ENCODE assay signal across 23 mouse cellular contexts in genomic region chr1:60880116-60880867, GRCm38 (mm10). TPM values are rescaled to one million over a fixed set of nuclear protein-coding genes. Genes with fewer than 3 reads are reported as not detected.
DNase-seq lines count a peak whose midpoint lies in the region; ATAC-seq and TF ChIP-seq lines count a peak whose summit lies in the region.
"Had no signal": no experiment of that assay in that cellular context is flagged by ENCODE, and none has a peak within 500 bp of the region (broad histone marks: within the 10 kb centered on the region; RNA-seq: fewer than 3 reads in every experiment).

No protein-coding gene starts in this region.

- no peaks in the 10 kb centered on the region for H3K4me1 ChIP-seq in heart, embryonic 15.5 days (replicated peaks)
- peaks cover 28% of the 10 kb centered on the region for H3K4me1 ChIP-seq in G1E (ENCODE audit: insufficient read depth, low read depth, low read length)
- no peaks in the 10 kb centered on the region for H3K4me1 ChIP-seq in embryonic facial prominence, embryonic 11.5 days (ENCODE audit: control insufficient read depth, insufficient read depth, low read length)
- H3K4me1 ChIP-seq: midbrain, embryonic 15.5 days had no signal

- H3K27me3 ChIP-seq in heart, embryonic 15.5 days = no peaks in the 10 kb centered on the region
- no peaks in the 10 kb centered on the region for H3K27me3 ChIP-seq in G1E (ENCODE audit: insufficient read depth, low read length)
- no peaks in the 10 kb centered on the region for H3K27me3 ChIP-seq in embryonic facial prominence, embryonic 11.5 days (ENCODE audit: control insufficient read depth, insufficient read depth, low read length)
- H3K27me3 ChIP-seq: midbrain, embryonic 15.5 days had no signal

- no peak overlapping the region for H3K4me2 ChIP-seq in heart, embryonic 15.5 days
- no peak overlapping the region for H3K4me2 ChIP-seq in embryonic facial prominence, embryonic 11.5 days (ENCODE audit: low read depth, low read length)
- H3K4me2 ChIP-seq: midbrain, embryonic 15.5 days had no signal

- H3K9ac ChIP-seq in heart, embryonic 15.5 days = no peak overlapping the region
- H3K9ac ChIP-seq in embryonic facial prominence, embryonic 11.5 days (replicated peaks; ENCODE audit: low read length) = no peak overlapping the region
- H3K9ac ChIP-seq: midbrain, embryonic 15.5 days had no signal

- DNase-seq in heart, adult 8-10 months (ENCODE audit: low spot score) = no peak
- peak; percentile 17 for DNase-seq in G1E (ENCODE audit: low spot score)
- DNase-seq in embryonic facial prominence, embryonic 11.5 days (ENCODE audit: low spot score) = peak; percentile 15
- peak; percentile 18 to 32 for DNase-seq in thymus, postnatal 10 days (ENCODE audit: low spot score in 2 of 2)
- no peak for DNase-seq in right cerebral cortex, postnatal 10 days (ENCODE audit: low spot score in 2 of 2)
- DNase-seq in B cell, adult 2 months = no peak
- DNase-seq: adrenal gland, postnatal 14 days; cerebellum, adult 18-20 months; cerebellum, postnatal 25 days; embryo, embryonic 11 days; heart, adult 11 months; kidney, adult 18-20 months; lung, postnatal 10 days had no signal

- WGBS in heart, embryonic 15.5 days = 70% methylated on average over 10 of the region's 10 CpGs
- WGBS in embryonic facial prominence, embryonic 11.5 days = 63% methylated on average over 10 of the region's 10 CpGs

- peak overlapping the region; percentile 16; the same call in 1 of the 2 replicates for H3K27ac ChIP-seq in heart, embryonic 15.5 days
- peak overlapping the region; percentile 20; the same call in 1 of the 2 replicates for H3K27ac ChIP-seq in embryonic facial prominence, embryonic 11.5 days (replicated peaks; ENCODE audit: low read depth, low read length)
- H3K27ac ChIP-seq: kidney, postnatal 0 days; midbrain, embryonic 15.5 days; stomach, postnatal 0 days had no signal

- no peak for TF ChIP-seq CTCF in G1E (IDR thresholded peaks at IDR 0.05; ENCODE audit: low read depth, low read length)

- no peaks in the 10 kb centered on the region for H3K9me3 ChIP-seq in heart, embryonic 15.5 days (replicated peaks)
- no peaks in the 10 kb centered on the region for H3K9me3 ChIP-seq in G1E (replicated peaks)
- H3K9me3 ChIP-seq in embryonic facial prominence, embryonic 11.5 days (replicated peaks; ENCODE audit: control insufficient read depth, low read length) = no peaks in the 10 kb centered on the region
- H3K9me3 ChIP-seq: midbrain, embryonic 15.5 days had no signal

- no peak overlapping the region for H3K4me3 ChIP-seq in heart, embryonic 15.5 days
- no peak overlapping the region; the same call in 1 of the 2 replicates for H3K4me3 ChIP-seq in G1E (ENCODE audit: low read depth, low read length)
- no peak overlapping the region for H3K4me3 ChIP-seq in embryonic facial prominence, embryonic 11.5 days (ENCODE audit: low read depth, low read length)
- H3K4me3 ChIP-seq: midbrain, embryonic 15.5 days had no signal

- no peaks in the 10 kb centered on the region for H3K36me3 ChIP-seq in heart, embryonic 15.5 days
- H3K36me3 ChIP-seq in G1E (replicated peaks) = no peaks in the 10 kb centered on the region
- H3K36me3 ChIP-seq in embryonic facial prominence, embryonic 11.5 days (replicated peaks; ENCODE audit: control insufficient read depth, insufficient read depth, low read depth, low read length) = no peaks in the 10 kb centered on the region
- H3K36me3 ChIP-seq: midbrain, embryonic 15.5 days had no signal

- no peak for ATAC-seq in heart, embryonic 15.5 days (replicated peaks; ENCODE audit: insufficient number of reproducible peaks, insufficient read depth, low FRiP score, low read depth)
- peak; percentile 84 for ATAC-seq in G1E (ENCODE audit: extremely low read depth, insufficient number of reproducible peaks, low FRiP score, poor library complexity, severe bottlenecking)
- no peak for ATAC-seq in embryonic facial prominence, embryonic 11.5 days (replicated peaks; ENCODE audit: insufficient number of reproducible peaks, low FRiP score, low TSS enrichment, low read depth)
- ATAC-seq: midbrain, embryonic 15.5 days had no signal

RNA-seq across cellular contexts. Expression of gene Ctla4, which starts 6.5 kb away (rescaled TPM):
- 0.20 and 3.1 TPM in 2 replicates for polyA plus RNA-seq in heart, embryonic 15.5 days (2015; fragmentation: Nextera tagmentation; extraction: Ambion mirVana)
- 1 to 10 TPM in 3 of 4 experiments, under 1 TPM in 1; 0.95 to 2.5 (median 1.5) TPM for total RNA-seq in heart, adult 8-10 months (2022)
- total RNA-seq in G1E (2014; fragmentation: Nextera tagmentation) (not detected in 2 replicates), G1E (2017) (0.11 TPM in 1 of 2 replicates, not detected in the other)
- not detected in 2 replicates for polyA plus RNA-seq in G1E (2012)
- polyA plus RNA-seq in embryonic facial prominence, embryonic 11.5 days (2014; fragmentation: Nextera tagmentation; extraction: Ambion mirVana) = not detected in 2 replicates
- total RNA-seq: gastrocnemius, adult 8-10 months; left cerebral cortex, postnatal 25 days had no signal
- polyA plus RNA-seq: C2C12; frontal cortex, adult 2 months; heart, embryonic 14.5 days; kidney, postnatal 0 days; liver, embryonic 16.5 days; midbrain, embryonic 15.5 days; stomach, postnatal 0 days had no signal

Comparison
In these comparisons a context has a peak if more than half of its experiments do, and no peak if none do; other contexts are left out.
1. DNase-seq: peak in G1E (single experiment), embryonic facial prominence, embryonic 11.5 days (single experiment) and thymus, postnatal 10 days (2 of 2); none in heart, adult 8-10 months (single experiment), right cerebral cortex, postnatal 10 days (0 of 2) and B cell, adult 2 months (0 of 2).